Mouse (Mus musculus) kidney, postnatal 14 days (tissue): ENCODE results near the gene Krba1.

Experiments used
- DNase-seq: peaks from one replicate; pipeline ENCODE4 v3.0.0; 2022; ENCODE audit warnings: mixed read lengths

Gene Krba1

GRCm38 (mm10) chr6:48426956-48427355 lies 31.6 kb downstream of the Krba1 start:
- DNase-seq = no peak

DNA sequence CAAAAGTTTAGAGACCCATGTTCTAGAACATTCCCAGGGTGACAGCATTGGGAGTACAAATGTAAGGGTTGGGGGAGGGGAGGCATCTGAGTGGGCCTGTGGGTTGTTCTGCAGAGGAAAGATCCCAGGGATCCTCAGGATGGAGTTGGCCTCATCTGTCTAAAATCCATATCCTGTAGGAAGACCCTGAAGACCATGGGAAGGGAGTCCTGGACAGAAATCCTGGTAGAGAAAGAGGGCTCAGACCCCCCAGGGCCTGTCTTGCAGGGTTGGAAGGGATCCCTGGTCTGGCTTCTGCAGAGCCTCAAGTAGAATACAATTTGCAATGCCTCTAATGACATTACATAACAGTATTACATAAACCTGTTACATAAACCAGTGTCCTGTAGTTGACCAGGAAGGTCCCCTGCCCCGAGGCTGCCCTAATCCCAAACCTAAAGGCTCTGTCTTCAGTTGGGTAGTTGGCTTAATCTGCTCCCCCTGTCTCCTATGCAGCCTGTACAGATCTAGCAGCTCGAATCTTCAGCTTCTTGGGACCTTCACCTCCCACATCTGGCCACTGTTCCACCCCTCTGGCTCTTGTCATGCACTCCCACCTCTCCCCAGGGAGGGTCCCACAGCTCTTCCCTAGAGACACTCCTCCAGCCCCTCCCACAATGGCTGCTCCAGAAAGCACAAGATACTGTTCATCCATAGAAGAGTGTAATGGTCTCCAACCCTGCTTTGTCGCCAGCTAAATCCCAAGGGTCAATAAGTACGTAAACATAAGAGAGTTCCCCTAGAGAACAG lies 33.6 kb downstream of the Krba1 start:
- DNase-seq = no peak

DNA sequence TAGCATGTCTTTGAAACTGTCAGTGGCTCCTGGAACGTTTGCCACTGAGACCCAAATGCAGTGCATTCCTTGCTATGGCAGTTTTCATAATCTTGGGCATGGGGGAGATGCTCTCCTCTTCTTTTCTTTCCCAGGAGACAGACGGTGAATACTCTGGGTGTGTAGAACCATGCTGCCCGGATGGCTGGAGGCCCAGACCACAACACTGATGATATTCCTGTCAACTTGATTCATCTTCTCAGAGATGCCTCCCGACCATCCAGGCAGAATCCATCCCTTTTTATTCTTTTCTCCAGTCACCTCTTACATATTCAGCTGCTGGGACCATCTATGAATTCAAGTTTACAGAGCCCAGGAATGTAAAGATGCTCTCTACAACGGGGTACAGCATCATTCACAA lies 35.4 kb downstream of the Krba1 start:
- DNase-seq = no peak

- peak; percentile 25 for DNase-seq
Observed at GRCm38 (mm10) chr6:48432893-48433816, 37.8 kb downstream of the Krba1 start.

GRCm38 (mm10) chr6:48434651-48435050 lies 39.3 kb downstream of the Krba1 start:
- peak; percentile 41 for DNase-seq

DNA sequence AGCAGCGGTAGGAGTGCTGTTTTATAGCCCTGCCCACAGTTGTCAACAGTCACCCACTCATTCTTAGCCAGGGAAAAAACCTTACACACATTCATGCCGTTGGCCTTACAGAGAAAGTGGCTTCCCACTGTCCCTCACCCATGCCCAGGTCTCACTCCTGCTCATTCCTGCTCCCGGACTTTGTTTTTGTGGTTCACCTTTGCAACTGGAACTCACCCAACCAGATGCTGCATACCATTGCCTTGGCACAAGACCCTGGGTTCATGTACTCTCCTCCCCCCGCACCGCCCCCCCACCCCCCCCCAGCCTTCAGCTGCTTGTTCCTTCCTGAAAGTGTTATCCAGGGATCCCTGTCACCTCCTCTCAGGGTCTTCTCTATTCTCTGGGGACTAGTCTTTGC lies 39.7 kb downstream of the Krba1 start:
- peak; percentile 84 for DNase-seq

DNA sequence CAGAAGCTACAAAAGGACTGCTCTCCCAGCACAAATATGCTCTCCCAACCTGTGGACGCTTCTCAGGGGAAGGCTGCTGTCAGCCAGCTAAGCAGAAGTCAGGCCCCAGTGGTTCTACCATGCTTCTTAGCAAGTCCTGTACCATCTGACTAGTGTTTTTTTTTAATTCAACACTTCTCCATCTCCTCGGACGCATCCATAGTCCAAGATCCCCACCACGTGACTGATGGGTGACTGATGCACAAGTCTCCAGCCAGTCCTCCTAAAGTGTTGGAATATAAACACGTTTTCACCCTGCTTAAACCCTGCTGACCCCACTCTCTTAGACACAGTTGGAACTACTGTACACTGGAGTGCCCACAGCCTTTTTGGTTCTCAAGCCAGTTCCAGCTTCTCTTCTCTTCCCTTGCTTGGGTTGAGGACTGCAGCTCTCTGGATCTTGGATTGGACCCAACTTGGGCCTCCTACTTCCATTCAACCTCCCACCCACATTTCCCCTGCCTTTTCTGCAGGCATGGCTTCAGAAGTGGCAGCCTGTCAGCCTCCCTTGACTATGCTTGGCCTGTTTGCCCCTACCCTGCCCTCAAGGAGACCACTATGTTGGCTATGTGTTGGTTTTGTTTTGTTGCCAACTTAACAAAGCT lies 40.4 kb downstream of the Krba1 start:
- DNase-seq = peak; percentile 44

DNA sequence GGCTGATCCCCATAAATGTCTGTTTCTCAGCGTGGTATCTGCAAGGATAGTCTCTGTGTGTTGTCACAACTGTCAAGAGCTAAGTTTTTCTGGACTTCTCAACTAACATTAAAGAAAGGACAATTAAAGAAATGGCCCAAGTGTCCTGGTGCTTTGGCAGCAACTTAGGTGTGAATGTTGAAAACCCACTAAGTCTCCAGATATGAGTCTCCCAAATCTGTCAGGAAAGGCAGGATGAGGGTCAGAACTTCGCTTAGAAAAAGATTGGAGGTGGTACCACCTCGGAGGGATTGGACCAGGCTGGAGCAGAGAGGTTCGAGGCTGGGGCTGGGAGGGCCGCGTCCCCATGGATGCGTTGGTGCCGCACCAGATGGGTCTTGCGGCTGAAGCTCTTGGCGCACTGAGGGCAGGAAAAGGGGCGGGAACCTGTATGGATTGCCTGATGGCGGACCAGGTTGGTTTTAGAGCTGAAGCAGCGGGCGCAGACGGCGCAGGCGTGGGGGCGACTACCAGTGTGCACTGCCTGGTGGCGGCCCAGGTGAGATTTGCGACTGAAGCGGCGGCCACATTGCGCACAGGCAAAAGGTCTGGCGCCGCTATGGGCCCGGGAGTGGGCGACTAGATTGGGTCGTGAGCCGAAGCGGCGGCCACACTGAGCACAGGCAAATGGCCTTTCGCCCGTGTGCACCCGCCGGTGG lies 42.4 kb downstream of the Krba1 start:
- no peak for DNase-seq

- DNase-seq = no peak
Observed at GRCm38 (mm10) chr6:48438475-48439125, 43.2 kb downstream of the Krba1 start.

DNA sequence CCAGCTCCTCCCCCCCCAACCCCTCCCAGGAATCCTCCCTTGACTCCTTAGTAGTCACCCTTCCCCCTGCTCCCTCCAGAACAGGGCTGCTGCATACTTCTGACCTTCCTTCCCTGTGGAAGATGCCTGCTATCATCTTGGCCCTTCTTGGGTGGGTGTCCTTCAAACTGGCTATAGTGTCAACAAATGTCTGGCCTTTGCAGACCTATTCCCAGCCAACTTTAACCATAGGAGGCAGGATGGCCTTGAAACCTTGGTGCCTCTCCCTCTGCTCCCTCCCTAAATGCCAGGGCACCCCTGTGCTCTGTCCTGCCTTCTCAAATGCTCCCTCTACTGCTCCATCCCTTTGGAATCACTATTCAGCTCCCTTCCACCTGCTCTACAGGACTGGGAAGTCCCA lies 44.3 kb downstream of the Krba1 start:
- no peak for DNase-seq

DNA sequence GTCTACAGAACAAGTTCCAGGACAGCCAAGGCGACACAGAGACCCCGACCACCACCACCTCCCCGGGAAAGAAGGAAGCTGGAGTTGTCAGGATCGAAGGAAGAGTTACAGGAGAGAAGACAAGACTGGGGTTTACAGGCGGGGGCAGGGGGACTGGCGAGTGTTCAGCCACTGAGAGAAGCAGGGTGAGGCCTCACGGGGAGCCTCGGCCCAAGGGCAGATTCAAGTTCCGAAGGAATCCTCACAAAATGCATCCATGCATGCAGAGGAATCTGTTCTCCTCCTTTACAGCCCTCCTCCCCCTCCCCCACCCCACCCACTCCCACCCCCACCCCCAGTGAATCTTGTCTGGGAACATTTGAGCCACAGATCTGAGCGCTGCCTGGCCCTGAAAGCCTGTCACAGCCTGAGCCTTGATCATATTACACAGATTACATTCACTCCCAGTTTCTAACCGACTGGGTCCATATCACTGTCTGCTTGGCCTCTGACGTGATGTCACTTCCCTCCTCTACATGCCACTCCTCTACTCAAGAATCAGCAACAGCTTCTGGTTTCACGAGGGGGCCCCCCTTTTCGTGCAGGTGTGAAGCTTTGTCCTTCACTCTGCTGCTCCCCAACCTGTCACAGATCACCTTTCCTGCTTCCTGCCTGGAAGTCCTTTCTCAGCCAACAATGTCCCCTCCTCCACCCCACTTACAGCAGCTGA lies 45.1 kb downstream of the Krba1 start:
- DNase-seq = peak; percentile 56

DNA sequence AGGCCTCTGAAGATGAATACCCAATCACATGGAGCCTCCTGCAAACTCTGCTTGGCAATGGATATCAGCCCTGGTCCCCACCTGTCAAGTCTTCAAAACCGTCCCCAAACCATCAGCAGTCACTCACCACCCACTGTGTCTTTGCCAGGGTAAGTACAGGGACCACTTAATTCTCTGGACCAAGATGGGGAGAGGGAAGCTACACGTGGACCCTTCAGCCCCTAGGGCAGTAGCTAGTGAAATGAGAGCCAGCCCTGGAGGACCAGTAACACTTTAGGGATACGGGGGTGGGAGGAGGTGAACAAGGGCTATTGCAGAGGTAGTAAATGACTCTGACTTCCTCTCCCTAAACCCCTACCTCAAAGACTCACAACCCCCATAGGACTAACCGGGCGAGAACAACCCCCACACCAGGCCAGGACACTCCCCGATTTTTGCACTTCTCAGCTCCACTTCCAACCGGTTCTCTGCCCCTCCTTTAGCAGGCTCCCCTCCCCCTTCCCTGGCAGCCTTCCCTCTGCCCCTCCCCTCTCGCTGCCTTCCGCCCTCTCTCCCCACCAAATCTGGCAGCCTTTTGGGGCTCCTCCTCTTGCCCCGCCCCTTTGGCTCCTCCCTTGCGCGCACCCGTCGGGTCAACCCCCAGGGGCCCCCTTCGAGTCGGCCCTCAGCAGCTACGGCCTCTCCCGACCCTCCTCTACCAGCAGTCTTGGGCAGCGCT lies 48.4 kb downstream of the Krba1 start:
- DNase-seq = peak; percentile 98

- peak; percentile 77 for DNase-seq
Observed at GRCm38 (mm10) chr6:48444310-48445180, 49.2 kb downstream of the Krba1 start.

DNA sequence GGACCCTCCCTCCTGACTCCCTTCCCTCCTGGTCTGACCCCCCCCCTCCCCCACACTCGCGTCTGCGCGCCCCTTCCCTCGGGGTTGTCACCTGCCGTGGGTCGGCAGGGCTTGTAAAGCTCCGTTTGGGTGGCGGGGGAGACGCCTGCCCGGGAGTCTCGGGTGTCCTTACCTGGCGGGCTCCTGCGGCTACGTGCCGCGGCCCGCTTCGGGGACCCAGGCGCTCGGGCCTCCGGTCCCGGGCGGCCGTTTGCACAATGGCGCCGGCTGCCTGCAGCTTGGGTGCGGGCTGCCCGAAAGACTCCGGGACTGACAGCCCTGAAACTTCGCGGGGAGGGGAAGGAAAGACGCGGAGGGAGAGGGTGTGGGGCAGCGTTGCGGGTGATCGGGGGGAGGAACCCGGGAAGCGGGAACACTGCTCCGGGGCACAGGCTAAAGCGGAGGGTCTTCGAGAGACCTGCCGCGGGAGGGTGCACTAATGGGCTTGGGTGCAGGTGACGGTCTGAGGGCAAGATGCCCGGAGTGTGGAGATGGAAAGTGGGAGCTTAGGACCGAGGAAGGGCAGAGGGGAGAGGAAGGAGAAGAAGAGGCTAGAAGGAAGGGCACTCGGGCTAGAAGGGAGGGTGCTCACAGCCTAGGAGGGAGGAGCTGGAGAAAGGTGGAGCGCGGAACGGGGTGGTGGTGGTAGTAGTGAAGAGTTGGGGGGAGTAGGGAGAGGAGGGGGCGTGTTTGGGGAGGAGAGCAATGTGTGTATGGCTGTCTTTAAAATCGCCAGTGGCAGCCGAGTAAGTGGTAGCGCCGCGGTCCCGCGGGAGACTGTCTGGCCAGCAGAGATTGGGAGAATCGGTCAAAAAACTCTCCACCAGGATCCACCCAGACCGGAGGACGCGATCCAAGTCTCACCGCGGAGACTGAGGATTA lies 50.1 kb downstream of the Krba1 start, which contains the start of gene Zfp467:
Zfp467 (minus strand) TSS at position 645 of the 921 bp plus-strand sequence.
- peak; percentile 80 for DNase-seq

- DNase-seq = peak; percentile 36
Observed at GRCm38 (mm10) chr6:48446256-48446655, 50.9 kb downstream of the Krba1 start.

DNA sequence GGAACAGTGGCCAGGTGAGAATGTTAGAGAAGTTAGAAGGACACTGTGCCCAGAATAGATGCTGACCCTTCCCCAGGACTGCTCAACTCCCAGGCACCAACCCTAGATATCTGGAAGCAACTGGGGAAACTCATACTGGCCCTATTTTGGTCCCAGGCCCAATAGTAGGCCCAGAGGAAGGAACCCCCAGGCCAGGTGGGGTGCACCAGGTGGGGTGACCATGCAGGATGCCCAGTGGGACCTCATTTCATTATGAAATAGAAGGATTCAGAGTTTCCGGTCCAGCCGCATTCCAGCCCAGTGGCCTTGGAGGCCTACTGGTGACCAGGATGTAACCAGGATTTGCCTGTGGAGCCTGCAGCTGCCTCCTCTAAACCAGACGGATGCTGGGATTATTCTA lies 51.5 kb downstream of the Krba1 start:
- no peak for DNase-seq

DNA sequence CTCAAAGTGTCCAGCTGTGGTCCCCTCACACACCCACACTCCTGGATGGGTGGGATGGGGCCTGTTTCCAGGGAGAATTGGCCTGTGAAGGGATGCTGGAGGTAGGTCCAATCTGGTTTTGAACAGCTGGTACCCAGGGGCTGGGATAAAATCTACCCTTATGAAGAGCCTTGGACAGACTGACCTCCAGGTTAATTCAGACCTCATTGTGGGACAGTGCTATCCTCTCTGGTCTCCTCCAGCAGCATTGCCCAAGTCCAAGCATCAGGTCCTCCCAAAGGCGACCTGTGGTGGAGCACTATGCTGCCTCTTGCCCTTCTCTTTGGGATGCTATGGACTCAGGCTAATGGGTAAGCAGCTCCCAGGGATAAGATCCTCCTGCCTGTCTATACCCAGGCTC lies 52.5 kb downstream of the Krba1 start, which contains the start of gene Sspo:
Sspo (plus strand) TSS at position 301 of the 400 bp plus-strand sequence.
- no peak for DNase-seq

- peak; percentile 40 for DNase-seq
Observed at GRCm38 (mm10) chr6:48448527-48448926, 53.1 kb downstream of the Krba1 start.
